Mouse (Mus musculus) kidney, adult 9 months (tissue): ENCODE results near the gene Espnl.

Experiments used
- DNase-seq: peaks from one replicate; pipeline ENCODE4 v3.0.0; 2022

Gene Espnl

DNA sequence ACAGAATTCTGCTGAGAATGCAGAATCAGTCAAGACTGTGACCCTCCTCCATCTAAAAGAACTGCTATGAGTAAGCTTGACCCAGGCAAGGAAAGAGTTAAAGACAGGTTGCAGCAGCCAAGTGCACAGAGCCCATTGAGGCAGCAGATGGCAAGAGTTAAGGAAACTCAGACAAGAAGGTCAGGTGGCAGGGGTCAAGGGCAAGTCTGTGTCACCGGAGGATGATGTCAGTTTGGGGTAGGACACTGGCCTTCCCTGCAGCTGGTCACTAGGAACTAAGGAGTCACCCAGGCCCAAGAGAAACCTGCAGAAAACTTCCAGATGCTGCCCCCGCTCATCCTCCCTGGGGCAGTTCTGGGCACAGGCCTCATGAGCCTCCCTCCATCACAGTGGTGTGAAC is 2.8 kb downstream of the Espnl start:
- DNase-seq: no peak

DNA sequence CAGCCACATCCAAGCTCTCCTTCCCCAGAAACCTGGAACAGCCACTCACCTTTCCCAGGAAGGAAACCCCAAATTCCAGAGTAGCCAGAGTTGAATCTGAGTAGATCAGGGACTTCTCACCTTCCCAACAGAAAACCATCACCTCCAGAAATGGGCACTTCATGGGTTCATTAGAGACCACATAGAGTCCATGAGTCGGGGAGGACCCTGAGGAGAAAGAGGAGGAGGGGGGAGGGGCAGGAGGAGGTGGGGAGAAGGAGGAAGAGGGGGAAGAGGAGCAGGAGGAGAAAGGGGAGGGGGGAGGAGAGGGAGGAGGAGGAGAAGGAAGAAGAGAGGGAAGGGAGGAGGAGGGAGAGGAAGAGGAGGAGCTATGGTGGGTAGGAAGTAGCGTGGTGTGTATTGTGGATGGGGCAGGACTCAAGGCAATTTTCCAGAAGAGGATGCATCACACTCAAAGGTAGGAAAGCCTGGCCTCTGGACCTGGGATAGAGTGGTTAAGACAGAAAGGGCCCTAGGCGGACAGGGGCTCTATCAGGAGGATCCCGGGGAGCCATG is 3.7 kb downstream of the Espnl start:
- no peak for DNase-seq

DNA sequence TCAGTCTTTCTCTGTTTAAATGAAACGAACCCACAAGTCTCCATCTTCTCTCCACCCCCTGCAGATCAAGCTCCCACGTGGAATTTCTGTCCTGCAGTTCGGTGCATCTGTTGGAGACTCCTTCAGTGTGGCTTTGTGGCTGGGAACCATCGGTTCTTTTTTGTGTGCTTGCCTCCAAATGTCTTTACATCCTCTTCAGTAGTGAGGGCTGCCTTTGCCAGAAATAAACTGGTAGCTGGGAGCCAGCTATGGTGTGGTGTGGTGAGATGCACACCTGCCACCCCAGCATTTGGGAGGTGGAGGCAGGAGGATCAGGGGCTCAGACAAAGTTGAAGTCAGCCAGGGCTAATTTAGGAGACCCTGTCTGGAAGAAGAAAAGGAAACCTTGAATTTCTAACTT is 10.2 kb downstream of the Espnl start:
- DNase-seq: no peak

DNA sequence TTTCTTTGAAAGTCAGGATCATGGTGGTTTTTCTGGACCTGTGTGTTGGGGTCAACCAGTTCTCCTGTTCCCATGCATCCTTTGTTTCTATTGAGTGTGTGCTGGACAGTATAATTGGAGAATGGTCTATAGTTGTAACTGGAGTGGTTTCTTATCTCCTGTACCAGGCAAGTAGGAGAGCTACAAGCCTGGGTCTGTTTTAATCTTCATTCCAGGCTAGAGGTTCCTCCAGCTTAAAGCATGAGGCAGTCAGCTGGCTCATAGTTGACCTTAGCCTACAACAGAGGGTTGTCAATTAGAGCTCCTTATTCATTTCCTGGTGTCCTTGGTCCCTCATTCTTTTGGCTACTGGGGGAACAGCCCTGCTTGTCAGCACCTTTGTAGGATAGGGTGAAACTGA is 11.7 kb downstream of the Espnl start:
- DNase-seq: no peak

DNA sequence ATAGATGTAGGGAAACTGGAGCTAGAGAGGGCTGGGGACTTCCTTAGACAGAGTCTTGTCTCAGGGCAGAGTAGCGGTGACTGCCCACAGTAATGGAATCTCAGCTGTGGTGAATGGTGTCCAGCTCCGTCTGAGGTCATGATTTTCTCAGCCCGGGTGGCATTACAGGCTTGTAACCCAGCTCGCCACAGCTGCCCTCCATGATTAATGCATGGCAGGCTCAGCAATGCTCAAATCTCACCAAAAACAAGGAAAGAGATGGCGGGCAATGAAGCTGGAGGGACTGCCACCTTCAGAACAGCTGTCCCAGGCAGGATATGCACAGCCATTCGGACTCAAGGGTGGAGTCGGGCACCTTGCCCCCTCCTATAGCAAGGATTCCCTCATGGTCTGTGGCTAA is 15.5 kb downstream of the Espnl start:
- no peak for DNase-seq

DNA sequence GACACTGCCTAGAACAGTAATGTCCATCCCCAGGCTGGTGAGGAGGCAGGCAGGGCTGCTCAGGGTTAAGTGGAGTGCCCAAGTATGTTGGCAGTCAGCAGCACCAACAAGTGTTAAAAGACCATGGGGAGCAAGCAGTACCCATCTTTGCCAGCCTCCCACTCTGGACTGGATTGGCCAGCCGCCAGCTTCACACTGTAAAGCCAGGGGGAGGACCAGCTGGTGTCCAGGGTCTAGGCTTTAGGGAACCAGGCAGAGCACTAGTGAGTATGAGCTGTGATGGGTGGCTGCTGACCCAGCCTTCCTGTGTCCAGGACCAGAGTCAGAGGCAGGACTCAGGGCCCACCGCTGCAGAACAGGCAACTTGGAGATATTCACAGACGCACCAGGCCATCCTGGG is 22.1 kb downstream of the Espnl start:
- DNase-seq: no peak

DNA sequence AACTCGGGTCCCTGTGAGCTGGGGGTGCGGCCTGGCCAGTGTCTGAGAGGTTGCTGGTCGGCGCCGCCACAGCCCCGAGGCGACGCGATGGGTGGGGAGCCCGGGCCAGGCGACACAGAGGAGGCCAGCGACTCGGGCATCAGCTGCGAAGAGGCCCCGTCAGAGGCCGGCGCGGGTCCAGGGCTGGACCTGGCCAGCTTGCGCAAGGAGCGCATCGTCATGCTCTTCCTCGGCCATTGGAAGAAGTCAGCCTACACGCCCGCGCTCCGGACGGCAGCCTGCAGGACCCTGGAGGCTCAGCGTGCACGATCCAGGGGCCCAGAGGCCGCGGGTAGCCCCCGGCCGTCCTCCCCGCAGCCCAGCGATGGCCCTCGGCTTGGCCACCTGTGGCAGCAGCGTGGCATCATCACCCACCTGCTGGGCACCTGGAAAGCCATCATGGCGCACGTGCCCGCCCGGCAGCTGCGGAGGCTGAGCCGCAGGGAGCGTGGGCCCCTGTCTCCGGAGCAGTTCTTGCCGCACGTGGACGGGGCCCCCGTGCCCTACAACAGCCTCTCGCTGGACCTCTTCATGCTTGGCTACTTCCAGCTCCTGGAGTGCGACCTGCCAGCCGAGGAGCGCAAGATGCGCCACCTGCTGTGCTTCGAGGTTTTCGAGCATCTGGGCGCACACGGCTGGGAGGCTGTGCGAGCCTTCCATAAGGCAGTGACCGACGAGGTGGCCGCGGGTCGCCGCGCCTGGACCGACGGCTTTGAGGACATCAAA is 23.2 kb downstream of the Espnl start:
- peak; percentile 51 for DNase-seq

DNA sequence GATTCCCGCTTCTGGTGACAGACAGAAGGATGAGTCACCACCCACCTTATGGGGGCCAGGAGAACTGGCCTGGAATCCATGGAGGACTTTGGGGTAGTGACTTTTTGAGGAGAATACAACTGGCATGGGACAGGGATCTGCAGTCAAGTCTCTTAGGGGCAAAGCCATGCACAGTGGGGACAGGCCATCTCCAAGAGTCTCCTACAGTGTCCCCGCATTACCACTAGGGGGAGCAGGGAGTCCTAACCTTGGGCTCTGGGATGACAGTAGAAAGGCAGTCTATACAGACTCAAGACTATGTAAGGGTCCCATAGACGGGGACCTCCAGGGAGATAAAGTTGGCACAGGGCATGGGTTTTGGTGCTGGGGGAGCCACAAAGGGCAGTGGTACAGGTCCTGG is 25.0 kb downstream of the Espnl start:
- DNase-seq: peak; percentile 67

DNA sequence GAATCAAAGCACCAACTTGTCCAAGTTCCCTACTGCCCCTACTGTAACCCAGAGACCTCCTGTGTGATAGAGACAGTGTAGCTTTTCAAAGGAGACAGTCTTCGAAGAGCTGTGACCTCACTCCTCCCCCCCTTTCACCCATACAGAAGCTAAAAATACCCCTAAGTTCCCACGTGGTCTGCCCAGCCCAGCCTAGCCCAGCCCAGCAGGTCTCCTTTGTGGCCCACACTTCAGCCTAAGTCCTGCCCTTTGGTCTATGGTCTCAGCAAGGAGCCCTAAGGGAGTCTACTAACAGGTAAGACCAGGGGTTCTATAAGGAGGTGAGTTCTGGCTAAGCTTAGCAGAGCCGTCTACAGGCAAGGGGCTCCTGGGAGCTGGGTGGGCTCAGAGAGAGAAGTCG is 29.0 kb downstream of the Espnl start, which contains the start of gene Klhl30:
Klhl30 (plus strand) TSS at position 176 of the 400 bp plus-strand sequence.
- DNase-seq: no peak

DNA sequence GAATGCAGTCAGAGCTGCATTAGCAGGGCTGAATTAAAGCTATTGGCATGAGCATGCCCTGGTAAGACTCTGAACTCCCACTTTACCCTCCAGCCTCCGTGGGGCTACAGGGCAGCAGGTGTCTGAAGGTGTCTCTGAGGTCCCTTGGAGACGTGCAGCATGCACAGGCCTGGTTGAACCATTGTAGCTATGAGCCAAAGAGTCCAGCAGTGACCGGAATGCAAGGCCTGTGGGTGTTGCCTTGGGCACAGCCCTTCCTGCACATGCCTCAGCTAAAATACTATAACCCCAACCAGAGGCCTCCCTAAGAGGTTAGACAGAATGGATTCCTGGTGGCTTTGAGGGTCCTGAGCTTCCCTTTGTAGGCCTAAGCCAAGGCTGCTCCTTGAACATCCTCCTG is 29.4 kb downstream of the Espnl start:
- DNase-seq: no peak

DNA sequence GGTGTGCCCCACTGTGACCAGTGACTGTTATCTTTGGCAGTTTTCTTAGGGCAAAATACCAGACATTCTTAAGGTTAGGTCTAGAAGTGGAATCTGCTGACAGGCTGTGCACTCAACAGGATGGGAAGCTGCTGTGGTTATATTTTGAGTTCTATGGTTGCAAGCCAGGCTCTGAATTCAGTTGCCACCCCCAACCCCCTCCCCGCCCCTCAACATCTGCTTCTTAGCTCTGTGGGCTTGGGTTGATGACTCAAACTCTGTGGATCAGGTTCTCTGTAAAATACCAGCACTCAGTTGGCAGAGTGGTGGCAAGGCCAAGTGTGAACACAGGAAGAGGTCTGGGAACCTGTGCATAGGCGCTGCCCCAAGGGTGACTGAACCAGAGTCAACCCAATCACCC is 30.4 kb downstream of the Espnl start:
- DNase-seq: no peak

DNA sequence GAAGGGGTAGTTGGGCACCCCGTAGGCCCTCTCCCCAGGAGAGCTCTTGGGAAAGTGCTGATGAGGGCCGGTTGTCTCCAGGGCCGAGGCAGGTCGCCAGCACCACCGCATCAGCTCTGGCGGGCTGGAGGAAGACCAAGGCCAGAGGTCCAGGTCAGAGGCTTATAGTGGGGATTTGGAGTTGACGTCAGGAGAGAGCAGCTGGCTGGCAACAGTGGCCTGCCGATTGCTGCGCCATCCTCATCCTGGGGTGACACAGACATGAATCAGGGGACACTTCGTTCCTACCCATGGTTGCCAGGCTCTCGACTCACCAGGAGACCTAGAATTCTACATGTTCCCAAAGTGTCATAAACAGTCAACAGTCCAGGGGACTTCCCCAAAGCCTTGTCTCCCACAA is 34.2 kb downstream of the Espnl start:
- DNase-seq: no peak

DNA sequence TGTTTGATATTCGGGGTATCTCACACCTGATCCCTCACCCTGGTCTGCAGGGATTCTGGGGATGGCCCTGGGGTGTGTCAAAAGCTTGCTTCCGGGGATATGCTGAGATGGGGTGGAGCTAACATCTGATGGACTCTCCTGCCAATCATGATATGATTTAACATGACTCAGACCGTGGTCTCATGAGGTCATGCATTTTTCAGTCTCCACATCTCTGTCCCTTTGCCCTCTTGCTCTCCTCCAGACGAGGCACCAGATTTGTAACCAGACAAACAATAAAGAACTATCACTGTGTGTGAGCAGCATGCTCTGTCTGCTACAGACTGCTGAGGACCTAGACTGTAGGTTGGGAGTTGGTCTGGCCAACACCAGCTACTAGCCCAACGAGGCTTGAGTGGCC is 40.2 kb downstream of the Espnl start:
- DNase-seq: no peak

DNA sequence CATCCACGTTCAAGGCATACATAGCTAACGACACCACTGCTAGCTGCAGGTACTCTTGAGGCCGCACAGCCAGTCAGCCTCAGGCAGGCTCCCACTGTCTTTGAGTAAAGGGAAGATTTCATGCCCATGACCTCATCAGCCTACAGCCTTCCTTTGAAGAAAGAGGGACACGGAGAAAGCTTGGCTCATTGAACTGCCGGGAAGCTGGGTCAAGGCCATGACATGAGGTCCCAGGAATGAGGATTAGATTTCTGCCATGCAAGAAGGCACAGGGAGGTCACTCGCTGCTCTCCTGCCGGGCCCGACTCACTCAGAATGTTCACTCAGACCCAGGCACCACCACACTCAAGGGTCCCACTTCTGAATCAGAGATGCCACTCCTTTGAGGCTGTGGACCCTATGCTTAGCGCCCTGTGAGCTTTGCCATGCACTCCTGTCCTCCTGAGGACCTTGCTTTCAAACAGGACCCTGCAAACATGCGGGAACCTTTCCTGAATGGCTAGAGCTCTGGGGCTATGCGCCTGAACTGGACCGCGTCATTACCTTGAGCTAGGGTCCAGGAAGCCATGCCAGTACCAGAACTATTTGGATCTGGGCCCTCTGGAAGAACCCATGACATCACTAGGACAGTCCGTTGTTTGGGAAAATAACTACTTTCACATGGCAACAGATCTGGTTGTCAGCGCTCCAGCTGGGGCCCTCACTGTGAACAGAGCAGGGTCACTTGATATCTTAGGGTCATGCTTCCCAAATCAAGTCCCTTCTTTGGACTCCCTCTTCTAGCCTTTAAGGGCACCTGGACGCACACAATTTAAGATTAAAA is 43.2 kb downstream of the Espnl start:
- DNase-seq: no peak

DNA sequence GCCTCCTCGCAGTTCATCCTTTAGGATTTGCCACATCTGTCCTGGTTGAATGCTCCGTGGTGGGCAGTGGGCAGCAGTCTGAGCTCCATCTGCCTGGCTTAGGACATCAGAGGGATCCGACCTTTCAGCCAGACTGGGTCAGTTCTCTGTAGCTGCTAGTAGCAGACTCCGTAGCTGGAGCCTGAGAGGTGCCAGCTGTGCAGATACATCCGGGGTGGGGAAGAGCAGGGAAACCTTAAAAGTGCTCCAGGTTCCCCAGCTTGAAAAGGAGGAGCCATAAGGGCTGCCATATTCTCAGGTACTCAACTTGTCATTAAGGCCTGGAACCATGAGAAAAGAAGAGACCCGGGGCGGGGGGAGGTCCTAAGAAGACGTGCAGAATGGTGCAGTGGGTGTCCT is 43.9 kb downstream of the Espnl start:
- no peak for DNase-seq

DNA sequence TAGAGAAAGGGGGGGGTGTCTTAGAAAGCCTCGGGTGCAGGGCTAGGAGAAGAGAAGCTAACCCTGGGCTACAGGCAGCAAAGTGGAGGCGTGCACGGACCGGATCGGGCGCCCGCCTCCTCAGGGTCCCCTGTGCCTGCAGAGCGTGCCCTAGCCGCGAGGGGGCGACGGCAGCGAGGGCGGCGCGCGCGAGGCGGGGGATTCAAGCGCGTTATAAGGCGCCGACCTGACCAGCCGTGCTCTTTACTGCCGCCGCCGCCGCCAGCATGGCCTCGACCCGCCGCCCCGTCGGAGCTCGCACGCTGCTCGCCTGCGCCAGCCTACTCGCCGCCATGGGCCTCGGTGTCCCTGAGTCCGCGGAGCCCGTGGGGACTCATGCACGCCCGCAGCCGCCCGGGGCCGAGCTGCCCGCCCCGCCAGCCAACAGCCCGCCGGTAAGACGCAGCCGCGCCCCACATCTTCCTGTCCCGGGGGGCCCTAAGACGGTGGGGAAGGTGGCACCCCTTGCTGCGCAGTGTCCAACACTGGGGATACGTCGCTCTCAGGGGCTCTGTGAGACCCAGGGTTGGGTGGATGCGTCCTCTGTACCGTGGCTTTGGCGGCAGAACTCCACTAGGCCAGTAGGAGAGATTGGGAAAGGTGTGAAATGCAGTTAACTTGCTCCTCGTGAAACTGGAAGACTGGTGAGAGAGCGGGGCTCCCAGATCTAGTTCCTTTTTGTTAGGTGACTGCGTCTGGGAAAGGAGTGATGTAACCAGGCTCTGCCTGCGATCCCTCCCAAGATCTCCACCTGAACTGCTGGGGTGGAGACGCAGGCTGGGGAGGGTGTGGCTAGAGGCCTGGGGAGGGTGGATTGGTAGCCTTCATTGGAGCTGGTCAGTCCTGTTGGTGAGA is 44.6 kb downstream of the Espnl start, which contains the start of gene Erfe:
Erfe (plus strand) TSS at position 216 of the 894 bp plus-strand sequence.
- peak; percentile 61 for DNase-seq

DNA sequence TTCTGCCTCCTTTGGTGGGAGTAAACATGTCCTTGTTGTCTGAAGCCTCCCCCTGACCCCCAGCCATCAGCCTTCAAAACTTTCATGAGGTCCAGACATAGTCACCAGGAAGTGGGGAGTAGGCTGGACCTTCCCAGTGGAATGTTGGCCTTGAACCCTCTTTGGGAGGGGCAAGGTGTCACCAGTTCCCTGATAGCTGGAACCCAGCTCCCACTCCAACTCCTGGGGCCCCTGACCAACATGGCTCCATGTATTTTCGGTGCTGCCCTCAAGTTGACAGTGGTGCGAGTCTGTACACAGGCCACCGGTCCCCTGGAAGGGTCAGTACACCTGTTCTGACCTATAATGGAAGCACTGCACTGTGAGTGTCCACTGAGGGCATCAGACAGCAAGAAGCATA is 45.4 kb downstream of the Espnl start:
- no peak for DNase-seq

DNA sequence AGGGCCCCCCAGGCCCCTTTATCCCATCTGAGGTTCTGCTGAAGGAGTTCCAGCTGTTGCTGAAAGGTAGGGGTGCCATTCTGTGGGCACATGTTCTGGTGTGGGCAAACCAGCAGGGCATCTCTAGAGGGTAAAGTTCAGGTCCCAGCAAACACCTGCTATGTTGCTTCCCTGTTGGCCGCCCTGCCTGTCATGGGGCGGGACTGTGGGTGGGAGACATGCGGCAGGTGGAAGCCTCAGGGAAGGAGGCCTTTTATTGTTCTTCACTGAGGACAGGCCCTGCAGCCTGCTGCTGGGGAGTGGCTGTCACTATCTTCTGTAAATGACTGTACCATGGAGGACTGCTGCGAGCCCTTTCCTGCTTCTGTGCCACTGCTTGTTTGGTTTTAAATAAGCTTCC is 47.5 kb downstream of the Espnl start:
- no peak for DNase-seq

DNA sequence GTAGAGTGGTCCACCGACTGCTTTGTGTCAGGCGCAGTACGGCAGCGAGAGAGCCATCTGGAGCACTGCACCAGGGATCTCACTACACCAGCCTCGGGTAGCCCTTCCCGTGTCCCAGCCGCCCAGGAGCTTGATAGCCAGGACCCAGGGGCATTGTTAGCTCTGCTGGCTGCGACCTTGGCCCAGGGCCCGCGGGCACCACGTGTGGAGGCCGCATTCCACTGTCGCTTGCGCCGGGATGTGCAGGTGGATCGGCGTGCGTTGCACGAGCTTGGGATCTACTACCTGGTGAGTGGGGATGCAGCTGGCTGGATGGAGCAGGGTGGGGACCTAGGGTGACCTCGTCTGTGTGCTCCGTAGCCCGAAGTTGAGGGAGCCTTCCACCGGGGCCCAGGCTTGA is 48.2 kb downstream of the Espnl start:
- no peak for DNase-seq

DNA sequence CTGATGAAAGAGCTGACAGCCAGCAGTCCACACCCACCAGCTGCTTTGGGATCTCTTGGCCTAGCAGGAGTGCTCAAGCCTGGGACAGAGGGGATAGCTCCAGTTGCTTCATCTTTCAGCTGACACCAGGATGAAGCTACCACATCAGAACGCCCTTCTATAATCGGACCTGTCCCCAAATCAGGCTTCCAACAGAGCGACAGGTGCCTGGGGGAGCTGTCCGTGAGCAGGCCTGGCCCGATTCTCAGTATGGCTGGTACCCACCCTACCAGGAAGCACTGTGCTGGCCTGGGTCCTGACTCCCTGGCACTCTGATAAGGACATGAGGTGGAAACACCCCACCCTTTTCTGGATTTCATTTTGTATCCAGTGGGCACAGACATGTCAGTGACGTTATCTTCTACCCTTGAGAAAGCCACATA is 51.5 kb downstream of the Espnl start:
- DNase-seq: no peak

DNA sequence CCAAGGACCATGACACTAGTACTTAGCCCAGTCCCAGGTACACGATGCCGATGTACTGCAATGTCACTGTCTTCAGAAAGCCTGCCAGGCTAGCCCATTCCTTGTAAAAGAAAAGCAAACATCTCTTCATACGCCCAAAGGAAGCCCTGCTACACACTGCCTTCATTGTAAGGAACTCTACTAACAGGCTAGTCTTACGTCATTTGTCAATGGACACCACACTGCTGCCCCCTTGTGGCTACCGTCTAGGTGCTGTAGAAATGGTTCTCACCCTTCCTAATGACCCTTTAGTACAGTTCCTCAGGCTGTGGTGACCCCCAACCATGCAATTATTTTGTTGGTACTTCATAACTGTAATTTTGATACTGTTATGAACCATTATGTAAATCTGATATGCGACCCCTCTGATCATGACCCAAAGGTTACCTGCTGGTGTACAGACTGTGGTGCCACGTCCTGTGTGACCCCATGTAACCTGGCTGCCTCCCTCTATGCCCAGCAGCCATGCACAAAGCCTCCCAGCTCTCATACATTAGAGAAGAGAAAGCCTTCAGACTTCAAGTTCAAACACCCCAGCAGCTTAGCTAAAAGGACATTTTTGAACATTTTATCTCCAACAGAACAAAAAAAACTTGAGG is 58.7 kb downstream of the Espnl start:
- DNase-seq: peak; percentile 83

DNA sequence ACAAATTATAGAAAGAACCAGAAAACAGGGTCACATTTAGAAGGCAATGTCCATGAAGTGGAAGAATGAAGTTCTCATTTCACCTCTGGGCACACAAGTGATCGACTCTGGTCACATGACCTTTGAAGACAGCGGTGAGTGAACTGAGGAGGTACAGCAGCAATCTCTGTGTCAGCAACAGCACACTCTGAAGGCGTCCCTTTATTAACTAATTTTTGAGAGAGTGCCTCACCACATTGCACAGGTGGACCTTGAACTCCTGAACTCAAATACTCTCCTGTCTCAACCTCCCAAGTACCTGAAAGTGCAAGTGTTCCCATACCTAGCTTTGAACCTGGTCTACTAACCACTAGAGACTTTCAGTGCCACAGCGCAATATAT is 59.2 kb downstream of the Espnl start:
- DNase-seq: peak; percentile 59
